Comparison of ENCODE assay signal across 8 mouse cellular contexts in the genomic region with DNA sequence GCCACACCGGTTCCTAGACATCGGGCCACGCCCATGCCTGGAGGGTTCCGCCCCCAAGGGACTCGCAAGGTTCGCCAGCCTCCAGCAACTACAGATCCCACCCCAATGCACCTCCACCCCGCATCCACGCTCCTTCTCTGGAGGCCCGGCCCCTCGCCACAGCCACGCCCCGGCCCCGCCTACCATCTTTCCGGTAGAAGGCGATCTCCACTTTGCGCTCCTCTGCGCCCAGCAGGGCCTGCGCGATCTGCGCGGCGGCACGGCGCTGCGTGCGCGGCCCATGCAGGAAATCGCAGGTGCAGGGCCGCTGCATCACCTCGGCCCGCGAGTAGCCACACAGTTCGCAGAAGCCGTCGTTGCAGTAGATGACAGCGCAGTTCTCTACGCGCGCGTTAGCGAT. TPM values are rescaled to one million over a fixed set of nuclear protein-coding genes. Genes with fewer than 3 reads are reported as not detected.
DNase-seq lines count a peak whose midpoint lies in the region; ATAC-seq and TF ChIP-seq lines count a peak whose summit lies in the region.

No protein-coding gene starts in this region.

- peak overlapping the region; percentile 36 for H3K4me3 ChIP-seq in embryonic facial prominence, embryonic 11.5 days (ENCODE audit: low read depth, low read length)
- peak overlapping the region; percentile 79 to 86 for H3K4me3 ChIP-seq in heart, embryonic 14.5 days (ENCODE audit: control insufficient read depth in 1 of 2, insufficient read depth in 1 of 2, low read depth in 1 of 2, low read length in 2 of 2)
- H3K4me3 ChIP-seq in kidney, postnatal 0 days (replicated peaks; ENCODE audit: low read depth, low read length): peak overlapping the region; percentile 43
- H3K4me3 ChIP-seq in liver, embryonic 15.5 days (replicated peaks): peak overlapping the region; percentile 47
- H3K4me3 ChIP-seq in stomach, embryonic 15.5 days (replicated peaks): peak overlapping the region; percentile 45

- peak; percentile 8; the same call in 1 of the 2 replicates for TF ChIP-seq CTCF in kidney, postnatal 0 days (IDR thresholded peaks at IDR 0.05; ENCODE audit: low read depth)

- H3K4me2 ChIP-seq in embryonic facial prominence, embryonic 11.5 days (ENCODE audit: low read depth, low read length): peak overlapping the region; percentile 93
- H3K4me2 ChIP-seq in heart, embryonic 14.5 days (ENCODE audit: low read length): peak overlapping the region; percentile 94
- peak overlapping the region; percentile 92 for H3K4me2 ChIP-seq in kidney, postnatal 0 days (ENCODE audit: low read length)
- peak overlapping the region; percentile 77 for H3K4me2 ChIP-seq in liver, embryonic 15.5 days
- H3K4me2 ChIP-seq in stomach, embryonic 15.5 days: peak overlapping the region; percentile 97

- no peaks in the 10 kb centered on the region for H3K9me3 ChIP-seq in embryonic facial prominence, embryonic 11.5 days (replicated peaks; ENCODE audit: control insufficient read depth, low read length)
- no peaks in the 10 kb centered on the region for H3K9me3 ChIP-seq in heart, embryonic 14.5 days (ENCODE audit: control insufficient read depth, low read length)
- no peaks in the 10 kb centered on the region for H3K9me3 ChIP-seq in kidney, postnatal 0 days (replicated peaks; ENCODE audit: low read length)
- no peaks in the 10 kb centered on the region for H3K9me3 ChIP-seq in liver, embryonic 15.5 days (replicated peaks)
- no peaks in the 10 kb centered on the region for H3K9me3 ChIP-seq in stomach, embryonic 15.5 days

- under 1% methylated on average over 41 of the region's 41 CpGs for WGBS in embryonic facial prominence, embryonic 11.5 days
- WGBS in heart, embryonic 14.5 days: under 1% methylated on average over 41 of the region's 41 CpGs
- WGBS in kidney, postnatal 0 days: under 1% methylated on average over 41 of the region's 41 CpGs
- WGBS in liver, embryonic 15.5 days (ENCODE audit: insufficient replicate concordance): under 1% methylated on average over 41 of the region's 41 CpGs
- under 1% methylated on average over 40 of the region's 41 CpGs for WGBS in stomach, embryonic 15.5 days

- ATAC-seq in embryonic facial prominence, embryonic 11.5 days (replicated peaks; ENCODE audit: insufficient number of reproducible peaks, low FRiP score, low TSS enrichment, low read depth): peak; percentile 35; the same call in 1 of the 2 replicates
- ATAC-seq in heart, embryonic 14.5 days (ENCODE audit: insufficient number of reproducible peaks, insufficient read depth, low FRiP score, low read depth): no peak
- ATAC-seq in kidney, postnatal 0 days (replicated peaks; ENCODE audit: low FRiP score, low read depth): peak; percentile 31
- ATAC-seq in liver, embryonic 15.5 days (ENCODE audit: insufficient read depth): peak; percentile 33; the same call in 1 of the 2 replicates
- peak; percentile 40 for ATAC-seq in stomach, embryonic 15.5 days (ENCODE audit: insufficient read depth, low FRiP score, low read depth)

- H3K27me3 ChIP-seq in embryonic facial prominence, embryonic 11.5 days (ENCODE audit: control insufficient read depth, insufficient read depth, low read length): peaks cover 41% of the 10 kb centered on the region
- H3K27me3 ChIP-seq in heart, embryonic 14.5 days (ENCODE audit: control insufficient read depth, insufficient read depth, low read length): no peaks in the 10 kb centered on the region
- no peaks in the 10 kb centered on the region for H3K27me3 ChIP-seq in kidney, postnatal 0 days (ENCODE audit: insufficient read depth, low read length)
- peaks cover 62% of the 10 kb centered on the region for H3K27me3 ChIP-seq in liver, embryonic 15.5 days
- H3K27me3 ChIP-seq in stomach, embryonic 15.5 days (replicated peaks): peaks cover 8% of the 10 kb centered on the region; the same call in 1 of the 2 replicates

- H3K4me1 ChIP-seq in embryonic facial prominence, embryonic 11.5 days (ENCODE audit: control insufficient read depth, insufficient read depth, low read length): peaks cover 17% of the 10 kb centered on the region
- H3K4me1 ChIP-seq in heart, embryonic 14.5 days (ENCODE audit: control insufficient read depth in 2 of 2, insufficient read depth in 2 of 2, low read length in 2 of 2): peaks cover 47 to 64% of the 10 kb centered on the region in 2 experiments
- peaks cover 22% of the 10 kb centered on the region for H3K4me1 ChIP-seq in kidney, postnatal 0 days (replicated peaks; ENCODE audit: insufficient read depth, low read length)
- peaks cover 68% of the 10 kb centered on the region for H3K4me1 ChIP-seq in liver, embryonic 15.5 days (replicated peaks)
- H3K4me1 ChIP-seq in stomach, embryonic 15.5 days: peaks cover 73% of the 10 kb centered on the region

- peak; percentile 62 to 67 for DNase-seq in urinary bladder, adult 18-20 months (ENCODE audit: low spot score in 2 of 2)
- DNase-seq in urinary bladder, postnatal 10 days (ENCODE audit: low spot score): no peak
- DNase-seq in embryonic facial prominence, embryonic 11.5 days (ENCODE audit: low spot score): peak; percentile 82
- DNase-seq in kidney, postnatal 0 days (ENCODE audit: low spot score): peak; percentile 83
- DNase-seq in neural tube, embryonic 10.5 days (ENCODE audit: extremely low spot score, low spot score): peak; percentile 67

- peak overlapping the region; percentile 32 for H3K9ac ChIP-seq in embryonic facial prominence, embryonic 11.5 days (replicated peaks; ENCODE audit: low read length)
- H3K9ac ChIP-seq in heart, embryonic 14.5 days (ENCODE audit: low read length): peak overlapping the region; percentile 99
- 0 out of 2 replicates have a peak overlapping the region, but pooled peaks have one; percentile 35 for H3K9ac ChIP-seq in kidney, postnatal 0 days (ENCODE audit: low read depth, low read length)
- no peak overlapping the region for H3K9ac ChIP-seq in liver, embryonic 15.5 days
- H3K9ac ChIP-seq in stomach, embryonic 15.5 days: no peak overlapping the region

- H3K36me3 ChIP-seq in embryonic facial prominence, embryonic 11.5 days (replicated peaks; ENCODE audit: control insufficient read depth, insufficient read depth, low read depth, low read length): no peaks in the 10 kb centered on the region
- peaks cover 45% of the 10 kb centered on the region for H3K36me3 ChIP-seq in heart, embryonic 14.5 days (ENCODE audit: control insufficient read depth, insufficient read depth, low read length)
- no peaks in the 10 kb centered on the region for H3K36me3 ChIP-seq in kidney, postnatal 0 days (ENCODE audit: insufficient read depth, low read length)
- H3K36me3 ChIP-seq in liver, embryonic 15.5 days (replicated peaks): no peaks in the 10 kb centered on the region
- H3K36me3 ChIP-seq in stomach, embryonic 15.5 days: no peaks in the 10 kb centered on the region

- H3K27ac ChIP-seq in embryonic facial prominence, embryonic 11.5 days (replicated peaks; ENCODE audit: low read depth, low read length): no peak overlapping the region
- H3K27ac ChIP-seq in heart, embryonic 14.5 days (replicated peaks in 1 of 2; ENCODE audit: control insufficient read depth in 1 of 2, insufficient read depth in 1 of 2, low read depth in 2 of 2, low read length in 2 of 2): peak overlapping the region; percentile 91 to 99
- H3K27ac ChIP-seq in kidney, postnatal 0 days: no peak overlapping the region
- H3K27ac ChIP-seq in liver, embryonic 15.5 days (replicated peaks): no peak overlapping the region
- H3K27ac ChIP-seq in stomach, embryonic 15.5 days: peak overlapping the region; percentile 41; the same call in 1 of the 2 replicates

RNA-seq across cellular contexts. Expression of a gene that starts 3.3 kb away (rescaled TPM):
- polyA plus RNA-seq in embryonic facial prominence, embryonic 11.5 days (2014; fragmentation: Nextera tagmentation; extraction: Ambion mirVana): 3.7 and 4.2 TPM in 2 replicates
- 23.5 and 32.9 TPM in 2 replicates for polyA plus RNA-seq in heart, embryonic 14.5 days (2014; fragmentation: Nextera tagmentation; extraction: Ambion mirVana)
- polyA plus RNA-seq in kidney, postnatal 0 days (2015; fragmentation: Nextera tagmentation; extraction: Ambion mirVana): 3.9 and 4.4 TPM in 2 replicates
- polyA plus RNA-seq in liver, embryonic 15.5 days (2015; fragmentation: Nextera tagmentation; extraction: Ambion mirVana): 0.35 and 0.68 TPM in 2 replicates
- 9.6 and 12.1 TPM in 2 replicates for polyA plus RNA-seq in stomach, embryonic 15.5 days (2015; fragmentation: Nextera tagmentation; extraction: Ambion mirVana)

RNA-seq across cellular contexts. Expression of a gene that starts 16.5 kb away (rescaled TPM):
- polyA plus RNA-seq in embryonic facial prominence, embryonic 11.5 days (2014; fragmentation: Nextera tagmentation; extraction: Ambion mirVana): 3.2 and 4.2 TPM in 2 replicates
- polyA plus RNA-seq in heart, embryonic 14.5 days (2014; fragmentation: Nextera tagmentation; extraction: Ambion mirVana): 27.7 and 28.2 TPM in 2 replicates
- 12.8 and 14.0 TPM in 2 replicates for polyA plus RNA-seq in kidney, postnatal 0 days (2015; fragmentation: Nextera tagmentation; extraction: Ambion mirVana)
- 2.1 and 2.5 TPM in 2 replicates for polyA plus RNA-seq in liver, embryonic 15.5 days (2015; fragmentation: Nextera tagmentation; extraction: Ambion mirVana)
- 6.8 and 8.3 TPM in 2 replicates for polyA plus RNA-seq in stomach, embryonic 15.5 days (2015; fragmentation: Nextera tagmentation; extraction: Ambion mirVana)

RNA-seq across cellular contexts. Expression of a gene that starts 43.8 kb away (rescaled TPM):
- polyA plus RNA-seq in embryonic facial prominence, embryonic 11.5 days (2014; fragmentation: Nextera tagmentation; extraction: Ambion mirVana): 0.18 and 0.21 TPM in 2 replicates
- polyA plus RNA-seq in heart, embryonic 14.5 days (2014; fragmentation: Nextera tagmentation; extraction: Ambion mirVana): 1.0 and 1.5 TPM in 2 replicates
- polyA plus RNA-seq in kidney, postnatal 0 days (2015; fragmentation: Nextera tagmentation; extraction: Ambion mirVana): 0.59 and 0.60 TPM in 2 replicates
- 0.58 and 2.2 TPM in 2 replicates for polyA plus RNA-seq in liver, embryonic 15.5 days (2015; fragmentation: Nextera tagmentation; extraction: Ambion mirVana)
- polyA plus RNA-seq in stomach, embryonic 15.5 days (2015; fragmentation: Nextera tagmentation; extraction: Ambion mirVana): 2.0 and 2.5 TPM in 2 replicates

RNA-seq across cellular contexts. Expression of a gene that starts 45.3 kb away (rescaled TPM):
- 27.0 and 27.4 TPM in 2 replicates for polyA plus RNA-seq in embryonic facial prominence, embryonic 11.5 days (2014; fragmentation: Nextera tagmentation; extraction: Ambion mirVana)
- polyA plus RNA-seq in heart, embryonic 14.5 days (2014; fragmentation: Nextera tagmentation; extraction: Ambion mirVana): 52.7 and 56.1 TPM in 2 replicates
- 48.6 and 51.7 TPM in 2 replicates for polyA plus RNA-seq in kidney, postnatal 0 days (2015; fragmentation: Nextera tagmentation; extraction: Ambion mirVana)
- 25.6 and 30.8 TPM in 2 replicates for polyA plus RNA-seq in liver, embryonic 15.5 days (2015; fragmentation: Nextera tagmentation; extraction: Ambion mirVana)
- 49.9 and 59.5 TPM in 2 replicates for polyA plus RNA-seq in stomach, embryonic 15.5 days (2015; fragmentation: Nextera tagmentation; extraction: Ambion mirVana)

Comparison
In these comparisons a context has a peak if more than half of its experiments do, and no peak if none do; other contexts are left out.
1. H3K27ac ChIP-seq: peak in heart, embryonic 14.5 days (2 of 2) and stomach, embryonic 15.5 days (single experiment); none in embryonic facial prominence, embryonic 11.5 days (single experiment), kidney, postnatal 0 days (single experiment) and liver, embryonic 15.5 days (single experiment).
2. H3K9ac ChIP-seq: peak in embryonic facial prominence, embryonic 11.5 days (single experiment), heart, embryonic 14.5 days (single experiment) and kidney, postnatal 0 days (single experiment); none in liver, embryonic 15.5 days (single experiment) and stomach, embryonic 15.5 days (single experiment).
3. Peak in every context shown above with its lines, with median percentiles within 50 percentile points of each other: H3K4me2 ChIP-seq and H3K4me3 ChIP-seq.